Mouse (Mus musculus): ENCODE measurements around the gene Rnaseh1. TPM values are rescaled to one million over a fixed set of nuclear protein-coding genes. Genes with fewer than 3 reads are reported as not detected.

Gene Rnaseh1
- polyA plus RNA-seq, 1 experiment from 2014 or later = 16.0 TPM

- H3K4me1 ChIP-seq (ENCODE audit: control insufficient read depth in 2 of 2, insufficient read depth in 2 of 2, low read length in 2 of 2) = peaks cover 13 to 19% of the 10 kb centered on the region in 2 experiments
- no peaks in the 10 kb centered on the region for H3K27me3 ChIP-seq (ENCODE audit: control insufficient read depth, insufficient read depth, low read length)
- H3K4me2 ChIP-seq (ENCODE audit: low read length) = no peak overlapping the region
- H3K27ac ChIP-seq (replicated peaks in 1 of 2; ENCODE audit: control insufficient read depth in 1 of 2, insufficient read depth in 1 of 2, low read depth in 2 of 2, low read length in 2 of 2) = peak overlapping the region; percentile 74 to 78
- WGBS = 26% methylated on average over 3 of the region's 3 CpGs
- no peaks in the 10 kb centered on the region for H3K9me3 ChIP-seq (ENCODE audit: control insufficient read depth, low read length)
- H3K9ac ChIP-seq (ENCODE audit: low read length) = no peak overlapping the region
- peaks cover 29% of the 10 kb centered on the region for H3K36me3 ChIP-seq (ENCODE audit: control insufficient read depth, insufficient read depth, low read length)
- ATAC-seq (ENCODE audit: insufficient number of reproducible peaks, insufficient read depth, low FRiP score, low read depth) = no peak; the same call in 1 of the 2 replicates
- H3K4me3 ChIP-seq (ENCODE audit: control insufficient read depth in 1 of 2, insufficient read depth in 1 of 2, low read depth in 1 of 2, low read length in 2 of 2) = no peak overlapping the region
Observed at GRCm38 (mm10) chr12:28700101-28700511, 50.7 kb downstream of the Rnaseh1 start.

GRCm38 (mm10) chr12:28700561-28701025, 51.2 kb downstream of the Rnaseh1 start:
- H3K9ac ChIP-seq (ENCODE audit: low read length) = 0 out of 2 replicates have a peak overlapping the region, but pooled peaks have one; percentile 32
- H3K4me1 ChIP-seq (ENCODE audit: control insufficient read depth in 2 of 2, insufficient read depth in 2 of 2, low read length in 2 of 2) = peaks cover 10 to 19% of the 10 kb centered on the region in 2 experiments
- 36% methylated on average over 19 of the region's 19 CpGs for WGBS
- peak; percentile 60 for ATAC-seq (ENCODE audit: insufficient number of reproducible peaks, insufficient read depth, low FRiP score, low read depth)
- H3K4me2 ChIP-seq (ENCODE audit: low read length) = peak overlapping the region; percentile 19; the same call in 1 of the 2 replicates
- H3K9me3 ChIP-seq (ENCODE audit: control insufficient read depth, low read length) = no peaks in the 10 kb centered on the region
- H3K36me3 ChIP-seq (ENCODE audit: control insufficient read depth, insufficient read depth, low read length) = peaks cover 25% of the 10 kb centered on the region
- no peak overlapping the region for H3K4me3 ChIP-seq (ENCODE audit: control insufficient read depth in 1 of 2, insufficient read depth in 1 of 2, low read depth in 1 of 2, low read length in 2 of 2)
- H3K27me3 ChIP-seq (ENCODE audit: control insufficient read depth, insufficient read depth, low read length) = no peaks in the 10 kb centered on the region
- peak overlapping the region; percentile 74 to 78 for H3K27ac ChIP-seq (replicated peaks in 1 of 2; ENCODE audit: control insufficient read depth in 1 of 2, insufficient read depth in 1 of 2, low read depth in 2 of 2, low read length in 2 of 2)

DNA sequence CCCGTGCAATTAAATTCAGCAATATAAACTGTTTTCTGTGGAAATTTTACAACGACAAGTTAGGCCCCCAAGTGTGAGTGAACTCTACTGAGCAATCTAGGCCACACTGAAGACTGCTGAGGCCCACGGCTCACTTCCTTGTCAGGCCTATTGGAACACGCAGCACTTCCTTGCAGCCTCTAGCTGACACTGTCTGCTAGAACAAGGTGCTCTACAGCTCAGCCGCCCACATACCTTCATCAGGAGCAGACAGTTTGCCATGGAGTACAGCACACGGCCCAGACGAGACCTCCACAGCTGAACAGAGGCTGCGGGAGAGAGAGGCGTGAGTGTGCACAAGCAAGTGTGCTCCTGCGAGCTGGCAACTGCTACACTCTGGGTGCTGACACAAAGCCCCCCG, 51.9 kb downstream of the Rnaseh1 start:
- no peak overlapping the region for H3K4me3 ChIP-seq (ENCODE audit: control insufficient read depth in 1 of 2, insufficient read depth in 1 of 2, low read depth in 1 of 2, low read length in 2 of 2)
- H3K36me3 ChIP-seq (ENCODE audit: control insufficient read depth, insufficient read depth, low read length) = peaks cover 20% of the 10 kb centered on the region
- H3K4me1 ChIP-seq (ENCODE audit: control insufficient read depth in 2 of 2, insufficient read depth in 2 of 2, low read length in 2 of 2) = peaks cover 9 to 16% of the 10 kb centered on the region in 2 experiments
- H3K27me3 ChIP-seq (ENCODE audit: control insufficient read depth, insufficient read depth, low read length) = no peaks in the 10 kb centered on the region
- 84% methylated on average over 11 of the region's 11 CpGs for WGBS
- H3K4me2 ChIP-seq (ENCODE audit: low read length) = no peak overlapping the region
- no peak overlapping the region for H3K9ac ChIP-seq (ENCODE audit: low read length)
- no peak overlapping the region for H3K27ac ChIP-seq (replicated peaks in 1 of 2; ENCODE audit: control insufficient read depth in 1 of 2, insufficient read depth in 1 of 2, low read depth in 2 of 2, low read length in 2 of 2)
- ATAC-seq (ENCODE audit: insufficient number of reproducible peaks, insufficient read depth, low FRiP score, low read depth) = no peak
- no peaks in the 10 kb centered on the region for H3K9me3 ChIP-seq (ENCODE audit: control insufficient read depth, low read length)

DNA sequence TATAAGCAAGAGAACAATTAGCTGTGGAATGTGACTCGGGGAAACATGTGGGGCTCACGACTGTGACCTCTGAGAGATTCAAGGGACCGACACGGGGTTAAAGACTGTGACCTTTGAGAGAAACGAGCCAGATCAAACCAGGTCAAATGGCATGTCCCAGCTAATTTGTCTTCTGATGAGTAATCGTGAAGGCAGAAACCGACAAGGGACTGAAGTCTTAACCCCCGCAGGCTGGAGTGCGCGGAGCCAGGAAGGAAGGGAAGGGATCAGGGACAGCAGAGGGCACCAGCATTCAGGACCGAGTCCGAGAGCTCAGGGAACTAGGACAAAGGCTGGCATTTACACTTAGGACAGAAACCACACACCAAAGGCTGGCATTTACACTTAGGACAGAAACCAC, 55.0 kb downstream of the Rnaseh1 start:
- ATAC-seq (ENCODE audit: insufficient number of reproducible peaks, insufficient read depth, low FRiP score, low read depth) = no peak
- no peak overlapping the region for H3K4me2 ChIP-seq (ENCODE audit: low read length)
- H3K27ac ChIP-seq (replicated peaks in 1 of 2; ENCODE audit: control insufficient read depth in 1 of 2, insufficient read depth in 1 of 2, low read depth in 2 of 2, low read length in 2 of 2) = no peak overlapping the region
- peaks cover 25% of the 10 kb centered on the region for H3K36me3 ChIP-seq (ENCODE audit: control insufficient read depth, insufficient read depth, low read length)
- H3K9ac ChIP-seq (ENCODE audit: low read length) = no peak overlapping the region
- H3K27me3 ChIP-seq (ENCODE audit: control insufficient read depth, insufficient read depth, low read length) = no peaks in the 10 kb centered on the region
- H3K9me3 ChIP-seq (ENCODE audit: control insufficient read depth, low read length) = no peaks in the 10 kb centered on the region
- peaks cover 9 to 16% of the 10 kb centered on the region in 2 experiments for H3K4me1 ChIP-seq (ENCODE audit: control insufficient read depth in 2 of 2, insufficient read depth in 2 of 2, low read length in 2 of 2)
- 54% methylated on average over 12 of the region's 12 CpGs for WGBS
- no peak overlapping the region for H3K4me3 ChIP-seq (ENCODE audit: control insufficient read depth in 1 of 2, insufficient read depth in 1 of 2, low read depth in 1 of 2, low read length in 2 of 2)

DNA sequence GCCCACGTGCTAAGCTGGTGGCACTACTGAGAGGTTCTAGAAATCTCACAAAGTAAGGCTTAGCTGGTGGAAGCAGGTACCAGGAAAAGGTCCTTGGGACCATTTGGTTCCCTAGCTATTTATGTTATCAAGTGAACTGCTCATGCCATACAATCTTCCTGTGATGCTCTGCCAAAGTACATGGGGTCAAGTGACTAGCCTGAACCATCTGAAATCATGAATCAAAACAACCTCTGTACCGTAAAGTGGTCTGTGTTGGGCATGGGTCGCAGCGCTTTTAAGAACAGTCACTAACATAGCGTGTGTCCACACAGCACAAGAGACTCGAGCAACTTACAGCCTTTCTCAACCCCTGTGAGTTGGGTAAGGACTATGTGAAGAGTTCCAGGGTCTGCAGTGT, 55.8 kb downstream of the Rnaseh1 start:
- H3K9me3 ChIP-seq (ENCODE audit: control insufficient read depth, low read length) = no peaks in the 10 kb centered on the region
- no peak overlapping the region for H3K27ac ChIP-seq (replicated peaks in 1 of 2; ENCODE audit: control insufficient read depth in 1 of 2, insufficient read depth in 1 of 2, low read depth in 2 of 2, low read length in 2 of 2)
- no peak for ATAC-seq (ENCODE audit: insufficient number of reproducible peaks, insufficient read depth, low FRiP score, low read depth)
- peaks cover 5 to 11% of the 10 kb centered on the region in 2 experiments for H3K4me1 ChIP-seq (ENCODE audit: control insufficient read depth in 2 of 2, insufficient read depth in 2 of 2, low read length in 2 of 2)
- H3K4me3 ChIP-seq (ENCODE audit: control insufficient read depth in 1 of 2, insufficient read depth in 1 of 2, low read depth in 1 of 2, low read length in 2 of 2) = no peak overlapping the region
- H3K27me3 ChIP-seq (ENCODE audit: control insufficient read depth, insufficient read depth, low read length) = no peaks in the 10 kb centered on the region
- H3K4me2 ChIP-seq (ENCODE audit: low read length) = no peak overlapping the region
- H3K9ac ChIP-seq (ENCODE audit: low read length) = no peak overlapping the region
- WGBS = 86% methylated on average over 6 of the region's 6 CpGs
- H3K36me3 ChIP-seq (ENCODE audit: control insufficient read depth, insufficient read depth, low read length) = peaks cover 33% of the 10 kb centered on the region

- Histone ChIP-seq H3K9ac (ENCODE audit: low read length) (no peak overlapping the region), H3K4me2 (ENCODE audit: low read length) (no peak overlapping the region), H3K4me3 (ENCODE audit: control insufficient read depth in 1 of 2, insufficient read depth in 1 of 2, low read depth in 1 of 2, low read length in 2 of 2) (no peak overlapping the region), H3K27ac (replicated peaks in 1 of 2; ENCODE audit: control insufficient read depth in 1 of 2, insufficient read depth in 1 of 2, low read depth in 2 of 2, low read length in 2 of 2) (no peak overlapping the region), H3K36me3 (ENCODE audit: control insufficient read depth, insufficient read depth, low read length) (peaks cover 61% of the 10 kb centered on the region), H3K27me3 (ENCODE audit: control insufficient read depth, insufficient read depth, low read length) (no peaks in the 10 kb centered on the region), H3K4me1 (ENCODE audit: control insufficient read depth in 2 of 2, insufficient read depth in 2 of 2, low read length in 2 of 2) (no peaks in the 10 kb centered on the region), H3K9me3 (ENCODE audit: control insufficient read depth, low read length) (no peaks in the 10 kb centered on the region)
- ATAC-seq (ENCODE audit: insufficient number of reproducible peaks, insufficient read depth, low FRiP score, low read depth) = no peak
- WGBS = 92% methylated on average over 4 of the region's 4 CpGs
Observed at GRCm38 (mm10) chr12:28708154-28708553, 58.8 kb downstream of the Rnaseh1 start.

Small RNA genes within 50 kb of the gene (microRNA-seq; reads per million reads assigned to microRNA genes)
- not detected for gene Mir6937

Other genes starting within 250 kb of the Rnaseh1 start
- gene Dcdc2c, start 97.2 kb upstream of the Rnaseh1 start, polyA plus RNA-seq (2014; fragmentation: Nextera tagmentation; extraction: Ambion mirVana) = 0.13 TPM in 1 of 2 replicates, not detected in the other
- gene Allc, start 67.1 kb upstream of the Rnaseh1 start, polyA plus RNA-seq (2014; fragmentation: Nextera tagmentation; extraction: Ambion mirVana) = not detected in 2 replicates
- gene Colec11, start 26.2 kb upstream of the Rnaseh1 start, polyA plus RNA-seq (2014; fragmentation: Nextera tagmentation; extraction: Ambion mirVana) = 14.4 and 17.4 TPM in 2 replicates
- 553 and 621 TPM in 2 replicates for gene Rps7, start 13.6 kb upstream of the Rnaseh1 start, polyA plus RNA-seq (2014; fragmentation: Nextera tagmentation; extraction: Ambion mirVana)
- gene Adi1, start 25.6 kb downstream of the Rnaseh1 start, polyA plus RNA-seq (2014; fragmentation: Nextera tagmentation; extraction: Ambion mirVana) = 44.0 and 50.6 TPM in 2 replicates
- 33.8 and 34.8 TPM in 2 replicates for gene Trappc12, start 100.9 kb downstream of the Rnaseh1 start, polyA plus RNA-seq (2014; fragmentation: Nextera tagmentation; extraction: Ambion mirVana)
- 19.8 and 21.2 TPM in 2 replicates for gene Eipr1, start 102.2 kb downstream of the Rnaseh1 start, polyA plus RNA-seq (2014; fragmentation: Nextera tagmentation; extraction: Ambion mirVana)

Measured in heart, embryonic 14.5 days (tissue).